Mouse (Mus musculus): ENCODE results near the gene Fstl4.

DNA sequence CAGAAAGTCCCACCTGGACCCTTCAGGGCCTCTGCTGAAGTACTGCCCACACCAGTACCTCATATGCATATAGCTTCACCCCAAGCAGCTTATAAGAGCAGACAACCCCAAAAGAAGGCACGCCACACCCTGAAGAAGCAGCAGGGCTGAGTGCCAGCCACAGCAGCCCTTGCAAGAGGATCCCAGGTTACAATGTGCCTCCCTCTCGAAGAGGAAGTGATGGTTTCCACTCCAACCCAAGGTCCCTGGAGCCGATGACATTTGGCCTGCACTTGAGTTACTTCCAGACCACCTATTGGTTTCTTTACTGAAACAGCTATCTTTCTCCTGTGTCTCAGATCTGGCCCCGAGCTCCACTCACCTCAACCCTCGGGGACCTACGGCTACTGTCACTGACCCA is 373.8 kb downstream of the Fstl4 start:
- TF ChIP-seq POLR2A (IDR thresholded peaks at IDR 0.05; ENCODE audit: low read depth, low read length) (no peak), CTCF (conservative IDR thresholded peaks at IDR 0.05; ENCODE audit: insufficient read depth, insufficient read length, low read depth, low read length) (no peak)

Measured in kidney, adult 2 months (tissue).